Mouse (Mus musculus): Measurements from ENCODE around the gene Shb. TPM values are rescaled to one million over a fixed set of nuclear protein-coding genes. Genes with fewer than 3 reads are reported as not detected.

Shb gene
- total and polyA plus RNA-seq, 2 experiments from 2014 or later: 7.4 to 54.8 TPM

- Histone ChIP-seq H3K4me2 (ENCODE audit: low read depth, low read length) (peak overlapping the region; percentile 41), H3K4me1 (ENCODE audit: control insufficient read depth, insufficient read depth) (peaks cover 77% of the 10 kb centered on the region), H3K9me3 (replicated peaks; ENCODE audit: control insufficient read depth, low read length) (no peaks in the 10 kb centered on the region), H3K4me3 (ENCODE audit: low read depth, low read length) (no peak overlapping the region), H3K9ac (replicated peaks; ENCODE audit: low read depth, low read length) (no peak overlapping the region), H3K27ac (ENCODE audit: low read depth) (peak overlapping the region; percentile 81), H3K36me3 (replicated peaks; ENCODE audit: control insufficient read depth, insufficient read depth, low read length) (no peaks in the 10 kb centered on the region), H3K27me3 (ENCODE audit: control insufficient read depth, insufficient read depth, low read length) (no peaks in the 10 kb centered on the region)
- DNase-seq (ENCODE audit: low spot score) (peak; percentile 40), ATAC-seq (ENCODE audit: insufficient read depth, low read depth) (no peak)
- WGBS: 15% methylated on average over 7 of the region's 7 CpGs
- TF ChIP-seq CTCF (IDR thresholded peaks at IDR 0.05; ENCODE audit: low read depth): no peak
- TF ChIP-seq EP300 (IDR thresholded peaks at IDR 0.05; ENCODE audit: low read depth): no peak
Observed at GRCm38 (mm10) chr4:45514406-45514805, 17.9 kb downstream of the Shb start.

DNA sequence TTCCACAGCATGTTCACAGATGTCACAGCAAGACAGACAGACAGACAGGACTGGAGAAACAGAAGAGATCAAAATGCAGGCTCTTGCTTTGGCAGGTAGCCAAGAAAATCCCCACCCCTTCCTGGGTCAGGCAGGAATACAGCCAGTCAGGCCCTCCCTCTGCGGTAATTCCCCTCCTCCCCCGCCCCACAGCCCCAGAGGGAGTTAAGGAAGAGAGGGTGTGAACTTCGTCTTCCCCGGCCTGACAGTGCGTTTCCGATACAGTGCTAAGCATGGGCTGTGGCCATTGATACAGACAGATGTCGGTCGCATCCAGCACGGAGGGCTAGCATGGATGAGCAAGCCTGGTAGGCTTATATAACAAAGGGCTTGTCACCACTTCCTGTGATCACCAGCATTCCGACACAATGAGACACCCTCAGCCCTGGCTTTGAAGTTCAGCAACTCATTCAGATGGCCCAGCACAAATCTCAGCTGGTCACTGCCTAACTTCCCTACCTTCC lies 18.4 kb downstream of the Shb start:
- H3K27ac ChIP-seq (ENCODE audit: low read depth): peak overlapping the region; percentile 81
- TF ChIP-seq EP300 (IDR thresholded peaks at IDR 0.05; ENCODE audit: low read depth) (peak; percentile 56; the same call in 1 of the 2 replicates), CTCF (IDR thresholded peaks at IDR 0.05; ENCODE audit: low read depth) (no peak)
- ATAC-seq (ENCODE audit: insufficient read depth, low read depth): peak; percentile 76
- no peak overlapping the region for H3K4me3 ChIP-seq (ENCODE audit: low read depth, low read length)
- H3K9ac ChIP-seq (replicated peaks; ENCODE audit: low read depth, low read length): no peak overlapping the region
- H3K4me2 ChIP-seq (ENCODE audit: low read depth, low read length): peak overlapping the region; percentile 41
- H3K27me3 ChIP-seq (ENCODE audit: control insufficient read depth, insufficient read depth, low read length): no peaks in the 10 kb centered on the region
- H3K36me3 ChIP-seq (replicated peaks; ENCODE audit: control insufficient read depth, insufficient read depth, low read length): no peaks in the 10 kb centered on the region
- no peaks in the 10 kb centered on the region for H3K9me3 ChIP-seq (replicated peaks; ENCODE audit: control insufficient read depth, low read length)
- H3K4me1 ChIP-seq (ENCODE audit: control insufficient read depth, insufficient read depth): peaks cover 82% of the 10 kb centered on the region
- DNase-seq (ENCODE audit: low spot score): peak; percentile 82
- WGBS: 3% methylated on average over 9 of the region's 10 CpGs

- no peak overlapping the region for H3K4me3 ChIP-seq (ENCODE audit: low read depth, low read length)
- no peaks in the 10 kb centered on the region for H3K9me3 ChIP-seq (replicated peaks; ENCODE audit: control insufficient read depth, low read length)
- H3K36me3 ChIP-seq (replicated peaks; ENCODE audit: control insufficient read depth, insufficient read depth, low read length): no peaks in the 10 kb centered on the region
- ATAC-seq (ENCODE audit: insufficient read depth, low read depth) (no peak; the same call in 1 of the 2 replicates), DNase-seq (ENCODE audit: low spot score) (no peak)
- H3K9ac ChIP-seq (replicated peaks; ENCODE audit: low read depth, low read length): no peak overlapping the region
- WGBS: 47% methylated on average over 2 of the region's 2 CpGs
- no peak for TF ChIP-seq EP300 (IDR thresholded peaks at IDR 0.05; ENCODE audit: low read depth)
- TF ChIP-seq CTCF (IDR thresholded peaks at IDR 0.05; ENCODE audit: low read depth): no peak
- peak overlapping the region; percentile 81 for H3K27ac ChIP-seq (ENCODE audit: low read depth)
- peaks cover 86% of the 10 kb centered on the region for H3K4me1 ChIP-seq (ENCODE audit: control insufficient read depth, insufficient read depth)
- H3K4me2 ChIP-seq (ENCODE audit: low read depth, low read length): peak overlapping the region; percentile 41
- no peaks in the 10 kb centered on the region for H3K27me3 ChIP-seq (ENCODE audit: control insufficient read depth, insufficient read depth, low read length)
Observed at GRCm38 (mm10) chr4:45513340-45513739, 18.9 kb downstream of the Shb start.

- 44% methylated on average over 6 of the region's 6 CpGs for WGBS
- Histone ChIP-seq H3K4me2 (ENCODE audit: low read depth, low read length) (no peak overlapping the region), H3K9ac (replicated peaks; ENCODE audit: low read depth, low read length) (no peak overlapping the region), H3K9me3 (replicated peaks; ENCODE audit: control insufficient read depth, low read length) (no peaks in the 10 kb centered on the region), H3K27me3 (ENCODE audit: control insufficient read depth, insufficient read depth, low read length) (no peaks in the 10 kb centered on the region), H3K27ac (ENCODE audit: low read depth) (peak overlapping the region; percentile 98), H3K4me3 (ENCODE audit: low read depth, low read length) (no peak overlapping the region), H3K36me3 (replicated peaks; ENCODE audit: control insufficient read depth, insufficient read depth, low read length) (no peaks in the 10 kb centered on the region), H3K4me1 (ENCODE audit: control insufficient read depth, insufficient read depth) (peaks cover 86% of the 10 kb centered on the region)
- DNase-seq (ENCODE audit: low spot score): no peak
- TF ChIP-seq CTCF (IDR thresholded peaks at IDR 0.05; ENCODE audit: low read depth) (no peak), EP300 (IDR thresholded peaks at IDR 0.05; ENCODE audit: low read depth) (no peak)
- no peak for ATAC-seq (ENCODE audit: insufficient read depth, low read depth)
Observed at GRCm38 (mm10) chr4:45510163-45510562, 22.1 kb downstream of the Shb start.

- Histone ChIP-seq H3K36me3 (replicated peaks; ENCODE audit: control insufficient read depth, insufficient read depth, low read length) (no peaks in the 10 kb centered on the region), H3K9ac (replicated peaks; ENCODE audit: low read depth, low read length) (0 out of 2 replicates have a peak overlapping the region, but pooled peaks have one; percentile 18), H3K27me3 (ENCODE audit: control insufficient read depth, insufficient read depth, low read length) (no peaks in the 10 kb centered on the region), H3K4me3 (ENCODE audit: low read depth, low read length) (no peak overlapping the region), H3K4me2 (ENCODE audit: low read depth, low read length) (no peak overlapping the region), H3K9me3 (replicated peaks; ENCODE audit: control insufficient read depth, low read length) (no peaks in the 10 kb centered on the region), H3K4me1 (ENCODE audit: control insufficient read depth, insufficient read depth) (peaks cover 82% of the 10 kb centered on the region), H3K27ac (ENCODE audit: low read depth) (peak overlapping the region; percentile 98)
- no peak for ATAC-seq (ENCODE audit: insufficient read depth, low read depth)
- WGBS: 91% methylated on average over 4 of the region's 4 CpGs
- TF ChIP-seq CTCF (IDR thresholded peaks at IDR 0.05; ENCODE audit: low read depth): no peak
- no peak for DNase-seq (ENCODE audit: low spot score)
Observed at GRCm38 (mm10) chr4:45509416-45509815, 22.9 kb downstream of the Shb start.

DNA sequence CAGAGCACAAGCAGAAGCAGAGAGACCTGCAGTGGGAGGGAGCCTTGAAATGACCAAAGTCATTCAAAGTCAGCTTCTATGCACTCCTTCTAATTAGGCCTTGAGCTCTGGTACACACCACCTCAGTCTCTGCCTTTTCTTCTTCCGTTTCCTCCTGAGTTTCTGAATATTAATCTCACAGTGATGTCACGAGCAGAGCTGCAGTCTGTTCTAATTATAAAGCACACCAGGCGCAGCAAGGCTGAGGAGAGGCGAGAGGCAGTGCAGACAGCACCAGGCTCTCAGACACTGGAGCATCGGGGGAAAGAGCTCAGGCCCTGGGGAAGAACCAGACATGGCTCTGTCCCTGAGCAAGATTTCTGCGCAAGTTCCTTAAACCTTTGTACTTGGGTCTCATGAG lies 23.8 kb downstream of the Shb start:
- H3K4me3 ChIP-seq (ENCODE audit: low read depth, low read length): no peak overlapping the region
- no peak overlapping the region for H3K4me2 ChIP-seq (ENCODE audit: low read depth, low read length)
- H3K36me3 ChIP-seq (replicated peaks; ENCODE audit: control insufficient read depth, insufficient read depth, low read length): no peaks in the 10 kb centered on the region
- H3K9me3 ChIP-seq (replicated peaks; ENCODE audit: control insufficient read depth, low read length): no peaks in the 10 kb centered on the region
- WGBS: 15% methylated on average over 6 of the region's 6 CpGs
- H3K27me3 ChIP-seq (ENCODE audit: control insufficient read depth, insufficient read depth, low read length): no peaks in the 10 kb centered on the region
- peak; percentile 79 for DNase-seq (ENCODE audit: low spot score)
- H3K9ac ChIP-seq (replicated peaks; ENCODE audit: low read depth, low read length): peak overlapping the region; percentile 26
- ATAC-seq (ENCODE audit: insufficient read depth, low read depth): peak; percentile 50
- peak overlapping the region; percentile 98 for H3K27ac ChIP-seq (ENCODE audit: low read depth)
- no peak for TF ChIP-seq CTCF (IDR thresholded peaks at IDR 0.05; ENCODE audit: low read depth)
- no peak for TF ChIP-seq EP300 (IDR thresholded peaks at IDR 0.05; ENCODE audit: low read depth)
- peaks cover 80% of the 10 kb centered on the region for H3K4me1 ChIP-seq (ENCODE audit: control insufficient read depth, insufficient read depth)

All from heart, postnatal 0 days (tissue).